Mouse (Mus musculus): ENCODE results near the gene Galnt2. TPM values are rescaled to one million over a fixed set of nuclear protein-coding genes. Genes with fewer than 3 reads are reported as not detected.

Galnt2 gene
- polyA plus RNA-seq, 1 experiment from 2014 or later: 44.7 TPM

GRCm38 (mm10) chr8:124348087-124348486 is 116.9 kb downstream of the Galnt2 start:
- 45% methylated on average over 1 of the region's 1 CpGs for WGBS
- Histone ChIP-seq H3K9ac (no peak overlapping the region), H3K4me3 (no peak overlapping the region), H3K4me1 (replicated peaks) (peaks cover 12% of the 10 kb centered on the region), H3K27me3 (peaks cover 5% of the 10 kb centered on the region; the same call in 1 of the 2 replicates), H3K36me3 (peaks cover 10% of the 10 kb centered on the region; the same call in 1 of the 2 replicates), H3K4me2 (no peak overlapping the region), H3K27ac (no peak overlapping the region), H3K9me3 (replicated peaks) (no peaks in the 10 kb centered on the region)
- ATAC-seq (replicated peaks; ENCODE audit: insufficient number of reproducible peaks, insufficient read depth, low FRiP score, low read depth): no peak

DNA sequence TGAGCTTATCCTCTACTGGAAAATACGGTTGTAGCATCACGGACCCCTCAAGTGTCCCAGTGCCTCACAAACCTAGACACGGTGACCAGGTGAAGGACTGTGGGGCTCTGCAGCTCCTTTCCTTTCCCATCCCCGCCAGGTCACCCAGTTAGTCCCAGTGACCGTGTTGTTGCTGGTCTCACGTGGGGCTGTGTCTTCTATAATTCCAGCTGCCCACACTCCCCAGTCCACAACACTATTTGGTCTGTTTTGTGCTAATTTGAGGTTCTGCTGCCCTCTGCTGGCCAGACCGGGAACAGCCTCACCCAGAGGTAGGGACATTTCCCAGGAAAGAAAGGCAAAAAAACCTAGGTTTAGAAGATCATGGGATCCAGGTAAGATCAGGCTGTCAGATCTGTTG is 118.5 kb downstream of the Galnt2 start:
- 37% methylated on average over 7 of the region's 7 CpGs for WGBS
- Histone ChIP-seq H3K4me2 (no peak overlapping the region), H3K27ac (no peak overlapping the region), H3K9ac (no peak overlapping the region), H3K4me1 (replicated peaks) (peaks cover 12% of the 10 kb centered on the region), H3K9me3 (replicated peaks) (no peaks in the 10 kb centered on the region), H3K4me3 (no peak overlapping the region), H3K36me3 (no peaks in the 10 kb centered on the region), H3K27me3 (peaks cover 5% of the 10 kb centered on the region; the same call in 1 of the 2 replicates)
- no peak; the same call in 1 of the 2 replicates for ATAC-seq (replicated peaks; ENCODE audit: insufficient number of reproducible peaks, insufficient read depth, low FRiP score, low read depth)

GRCm38 (mm10) chr8:124351636-124352035 is 120.4 kb downstream of the Galnt2 start:
- H3K27me3 ChIP-seq: peaks cover 5% of the 10 kb centered on the region; the same call in 1 of the 2 replicates
- ATAC-seq (replicated peaks; ENCODE audit: insufficient number of reproducible peaks, insufficient read depth, low FRiP score, low read depth): no peak
- H3K9ac ChIP-seq: no peak overlapping the region
- H3K27ac ChIP-seq: no peak overlapping the region
- no peaks in the 10 kb centered on the region for H3K9me3 ChIP-seq (replicated peaks)
- H3K4me1 ChIP-seq (replicated peaks): peaks cover 12% of the 10 kb centered on the region
- no peak overlapping the region for H3K4me2 ChIP-seq
- WGBS: 62% methylated on average over 5 of the region's 5 CpGs
- no peaks in the 10 kb centered on the region for H3K36me3 ChIP-seq
- no peak overlapping the region for H3K4me3 ChIP-seq

- no peaks in the 10 kb centered on the region for H3K4me1 ChIP-seq (replicated peaks)
- no peaks in the 10 kb centered on the region for H3K36me3 ChIP-seq
Measured at GRCm38 (mm10) chr8:124360911-124361310, 129.7 kb downstream of the Galnt2 start.

DNA sequence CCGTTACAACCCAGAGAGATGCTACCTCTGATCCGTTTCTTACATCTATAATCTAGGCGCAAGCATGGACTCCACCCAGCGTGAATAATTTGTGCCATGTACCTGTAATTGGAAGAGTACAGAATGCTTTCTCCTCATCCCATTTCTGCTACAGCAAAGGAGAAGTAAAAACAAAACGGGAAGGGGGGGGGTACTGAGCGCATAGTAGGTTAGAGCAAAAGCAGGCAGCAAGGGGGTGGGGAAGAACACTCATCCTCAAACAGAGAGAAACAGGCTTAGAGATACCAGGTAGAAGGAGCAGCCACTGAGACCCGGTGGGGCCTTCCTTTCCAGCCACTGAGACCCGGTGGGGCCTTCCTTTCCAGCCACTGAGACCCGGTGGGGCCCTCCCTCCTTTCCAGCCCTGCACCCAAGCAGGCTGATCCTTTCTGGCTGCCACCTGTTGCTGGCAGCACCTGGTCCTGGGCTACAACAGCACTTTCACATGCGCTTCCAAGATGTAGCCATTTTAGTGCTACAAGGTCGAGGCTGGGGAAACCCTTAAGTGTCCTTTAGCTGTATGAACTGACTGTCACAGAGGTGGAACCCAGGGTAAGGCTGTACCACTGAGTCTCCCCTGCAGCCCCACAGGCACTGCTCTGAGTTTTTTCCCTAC is 130.7 kb downstream of the Galnt2 start:
- H3K27me3 ChIP-seq: no peaks in the 10 kb centered on the region
- no peaks in the 10 kb centered on the region for H3K4me1 ChIP-seq (replicated peaks)
- ATAC-seq (replicated peaks; ENCODE audit: insufficient number of reproducible peaks, insufficient read depth, low FRiP score, low read depth): no peak
- no peaks in the 10 kb centered on the region for H3K36me3 ChIP-seq
- H3K4me2 ChIP-seq: no peak overlapping the region
- no peaks in the 10 kb centered on the region for H3K9me3 ChIP-seq (replicated peaks)
- no peak overlapping the region for H3K4me3 ChIP-seq
- H3K9ac ChIP-seq: no peak overlapping the region
- WGBS: 81% methylated on average over 11 of the region's 11 CpGs
- H3K27ac ChIP-seq: no peak overlapping the region

More at GRCm38 (mm10) chr8:124360911-124361310, 129.7 kb downstream of the Galnt2 start:
- H3K9me3 ChIP-seq (replicated peaks): no peaks in the 10 kb centered on the region
- ATAC-seq (replicated peaks; ENCODE audit: insufficient number of reproducible peaks, insufficient read depth, low FRiP score, low read depth): no peak
- H3K4me3 ChIP-seq: no peak overlapping the region
- no peak overlapping the region for H3K4me2 ChIP-seq
- 68% methylated on average over 3 of the region's 3 CpGs for WGBS
- H3K9ac ChIP-seq: no peak overlapping the region
- H3K27ac ChIP-seq: no peak overlapping the region
- no peaks in the 10 kb centered on the region for H3K27me3 ChIP-seq

DNA sequence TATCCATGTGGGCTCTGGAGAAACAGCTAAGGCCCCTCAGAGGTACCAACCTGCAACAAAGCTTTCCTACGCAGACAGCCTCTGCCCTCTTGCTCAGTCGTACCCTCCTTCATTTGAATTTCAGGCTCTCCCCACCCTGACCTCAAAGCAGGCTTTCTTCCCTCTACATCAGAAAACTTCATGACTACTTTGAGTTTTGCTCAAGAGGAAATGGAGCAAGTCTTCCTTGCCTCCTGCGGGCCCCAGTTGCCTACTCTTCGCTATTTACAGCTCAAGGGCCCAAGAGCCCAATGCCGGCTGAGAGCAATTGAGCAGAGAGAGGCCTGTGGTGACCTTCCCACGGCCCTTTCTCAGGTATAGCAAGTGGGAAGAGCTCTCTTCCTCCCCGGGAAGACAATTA is 131.4 kb downstream of the Galnt2 start:
- no peaks in the 10 kb centered on the region for H3K9me3 ChIP-seq (replicated peaks)
- 71% methylated on average over 7 of the region's 7 CpGs for WGBS
- no peaks in the 10 kb centered on the region for H3K36me3 ChIP-seq
- no peak overlapping the region for H3K4me2 ChIP-seq
- H3K4me3 ChIP-seq: no peak overlapping the region
- no peak for ATAC-seq (replicated peaks; ENCODE audit: insufficient number of reproducible peaks, insufficient read depth, low FRiP score, low read depth)
- H3K27ac ChIP-seq: no peak overlapping the region
- H3K27me3 ChIP-seq: no peaks in the 10 kb centered on the region
- no peaks in the 10 kb centered on the region for H3K4me1 ChIP-seq (replicated peaks)
- no peak overlapping the region for H3K9ac ChIP-seq

DNA sequence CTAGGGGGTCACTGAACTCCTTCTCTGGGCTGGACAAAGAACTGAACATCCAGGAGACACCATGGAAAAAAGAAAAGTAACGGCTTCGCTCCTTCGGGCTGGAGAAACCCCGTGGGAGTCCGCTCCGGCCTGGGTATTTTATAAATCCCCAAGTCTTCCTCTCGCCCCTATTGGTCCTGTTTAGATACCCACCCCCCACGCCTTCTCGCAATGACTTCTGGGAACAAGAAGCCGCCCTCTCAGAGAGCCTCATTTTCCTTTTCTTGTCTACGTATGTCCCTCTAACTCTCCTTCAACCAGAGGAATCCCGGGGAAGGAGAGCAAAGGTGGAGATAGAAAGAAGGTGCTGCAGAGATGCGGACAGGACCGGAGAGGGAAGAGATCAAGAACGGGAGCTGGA is 132.1 kb downstream of the Galnt2 start:
- no peak for ATAC-seq (replicated peaks; ENCODE audit: insufficient number of reproducible peaks, insufficient read depth, low FRiP score, low read depth)
- no peaks in the 10 kb centered on the region for H3K9me3 ChIP-seq (replicated peaks)
- no peaks in the 10 kb centered on the region for H3K4me1 ChIP-seq (replicated peaks)
- H3K9ac ChIP-seq: no peak overlapping the region
- no peak overlapping the region for H3K4me2 ChIP-seq
- H3K27ac ChIP-seq: no peak overlapping the region
- no peaks in the 10 kb centered on the region for H3K27me3 ChIP-seq
- WGBS: 90% methylated on average over 15 of the region's 15 CpGs
- no peaks in the 10 kb centered on the region for H3K36me3 ChIP-seq
- no peak overlapping the region for H3K4me3 ChIP-seq

DNA sequence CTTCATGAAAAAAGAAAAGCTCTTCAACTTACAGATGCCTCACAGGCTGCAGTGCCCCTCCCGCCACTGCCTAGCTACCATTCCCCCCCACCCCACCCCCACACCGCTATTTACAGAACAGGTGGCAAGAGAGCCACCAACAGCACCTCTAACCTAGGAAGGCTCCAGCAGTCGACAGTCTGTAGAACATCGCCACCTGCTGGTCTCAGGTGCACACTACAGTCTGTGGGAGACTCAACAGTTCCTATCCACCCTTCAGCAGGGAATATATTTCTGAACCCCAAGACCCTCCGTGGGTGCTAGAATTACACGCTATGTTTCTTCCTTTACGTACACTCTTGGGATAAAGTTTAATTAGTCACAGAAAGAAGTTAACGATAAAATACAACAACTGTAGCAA is 137.0 kb downstream of the Galnt2 start:
- ATAC-seq (replicated peaks; ENCODE audit: insufficient number of reproducible peaks, insufficient read depth, low FRiP score, low read depth): no peak

GRCm38 (mm10) chr8:124370422-124371183 is 139.4 kb downstream of the Galnt2 start:
- WGBS: 79% methylated on average over 17 of the region's 17 CpGs

More for the DNA sequence above, 137.0 kb downstream of the Galnt2 start:
- H3K27ac ChIP-seq: no peak overlapping the region
- no peaks in the 10 kb centered on the region for H3K9me3 ChIP-seq (replicated peaks)
- H3K4me2 ChIP-seq: no peak overlapping the region
- H3K4me3 ChIP-seq: no peak overlapping the region
- no peaks in the 10 kb centered on the region for H3K36me3 ChIP-seq
- no peaks in the 10 kb centered on the region for H3K4me1 ChIP-seq (replicated peaks)
- 19% methylated on average over 8 of the region's 8 CpGs for WGBS
- no peaks in the 10 kb centered on the region for H3K27me3 ChIP-seq
- no peak overlapping the region for H3K9ac ChIP-seq

DNA sequence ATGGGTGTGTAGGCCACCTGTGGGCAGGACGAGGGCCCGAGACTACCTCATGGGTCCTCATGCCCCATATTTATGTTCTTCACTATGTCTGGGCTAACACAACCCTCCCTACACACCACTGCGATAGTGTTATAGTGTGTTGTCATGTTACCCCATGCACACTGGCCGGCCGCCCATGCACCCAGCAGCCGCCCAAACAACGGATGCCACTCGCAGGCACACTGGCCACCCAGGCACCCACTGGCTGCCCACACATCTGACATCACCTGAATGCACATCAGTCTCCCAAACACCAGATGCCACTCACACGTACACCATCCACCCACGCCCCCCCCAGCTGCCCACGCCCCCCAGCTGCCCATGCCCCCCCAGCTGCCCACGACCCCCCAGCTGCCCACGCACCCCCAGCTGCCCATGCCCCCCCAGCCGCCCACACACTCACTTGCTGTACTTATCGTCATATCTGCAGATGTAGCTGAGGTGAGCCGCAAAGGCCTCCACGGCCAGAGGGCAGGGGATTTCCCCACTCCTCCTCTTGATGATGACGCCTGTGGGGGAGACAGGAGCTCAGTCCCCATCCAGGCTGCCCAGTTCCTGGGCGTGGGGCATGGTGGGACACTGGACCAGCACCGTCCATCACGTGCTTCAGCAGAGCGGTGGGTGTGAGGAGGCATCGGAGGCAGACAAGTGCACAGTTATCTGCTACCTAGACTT is 140.4 kb downstream of the Galnt2 start:
- Histone ChIP-seq H3K27ac (no peak overlapping the region), H3K9me3 (replicated peaks) (no peaks in the 10 kb centered on the region), H3K36me3 (no peaks in the 10 kb centered on the region), H3K27me3 (no peaks in the 10 kb centered on the region), H3K9ac (no peak overlapping the region), H3K4me1 (replicated peaks) (peaks cover 20% of the 10 kb centered on the region), H3K4me3 (no peak overlapping the region), H3K4me2 (no peak overlapping the region)
- ATAC-seq (replicated peaks; ENCODE audit: insufficient number of reproducible peaks, insufficient read depth, low FRiP score, low read depth): no peak
- 82% methylated on average over 23 of the region's 23 CpGs for WGBS

More at GRCm38 (mm10) chr8:124370422-124371183, 139.4 kb downstream of the Galnt2 start:
- no peak overlapping the region for H3K27ac ChIP-seq
- no peaks in the 10 kb centered on the region for H3K27me3 ChIP-seq
- peaks cover 17% of the 10 kb centered on the region for H3K4me1 ChIP-seq (replicated peaks)
- no peaks in the 10 kb centered on the region for H3K9me3 ChIP-seq (replicated peaks)
- H3K4me3 ChIP-seq: no peak overlapping the region
- no peaks in the 10 kb centered on the region for H3K36me3 ChIP-seq
- no peak overlapping the region for H3K4me2 ChIP-seq
- no peak for ATAC-seq (replicated peaks; ENCODE audit: insufficient number of reproducible peaks, insufficient read depth, low FRiP score, low read depth)
- H3K9ac ChIP-seq: no peak overlapping the region

DNA sequence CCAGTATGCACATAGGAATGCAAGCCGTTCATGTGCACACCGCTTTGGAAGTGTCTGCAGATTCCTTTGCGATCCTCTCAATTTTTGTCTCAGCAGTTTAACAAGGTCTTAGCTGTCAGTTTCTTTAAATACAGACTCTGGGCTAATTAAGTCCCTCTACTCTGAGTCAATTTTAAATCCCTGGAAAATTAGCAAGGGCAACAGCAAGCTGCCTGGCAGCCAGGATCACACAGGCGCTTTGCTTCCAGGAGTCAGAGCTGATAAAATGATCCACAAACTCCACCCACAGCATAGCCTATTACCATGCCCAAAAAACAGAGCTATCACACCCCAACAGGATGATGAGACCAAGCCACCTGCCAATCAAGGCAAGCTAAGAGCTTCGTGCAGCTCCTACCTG is 142.6 kb downstream of the Galnt2 start:
- peaks cover 20% of the 10 kb centered on the region for H3K4me1 ChIP-seq (replicated peaks)
- WGBS: 85% methylated on average over 5 of the region's 5 CpGs
- no peaks in the 10 kb centered on the region for H3K27me3 ChIP-seq
- no peaks in the 10 kb centered on the region for H3K36me3 ChIP-seq
- H3K9me3 ChIP-seq (replicated peaks): no peaks in the 10 kb centered on the region
- H3K9ac ChIP-seq: no peak overlapping the region
- H3K4me3 ChIP-seq: no peak overlapping the region
- no peak for ATAC-seq (replicated peaks; ENCODE audit: insufficient number of reproducible peaks, insufficient read depth, low FRiP score, low read depth)
- no peak overlapping the region for H3K27ac ChIP-seq
- H3K4me2 ChIP-seq: no peak overlapping the region
